Mouse (Mus musculus) activated CD4-positive, CD25-positive, alpha-beta regulatory T cell, adult 4 months (primary cell): ENCODE data around the gene Tnrc6b. TPM values are rescaled to one million over a fixed set of nuclear protein-coding genes. Genes with fewer than 3 reads are reported as not detected.

Experiments
- ATAC-seq: one replicate; pipeline ENCODE4 v1.8.0; 2017
- polyA plus RNA-seq, 2 experiments: library from polyadenylated mRNA; unstranded; fragments of 100-300 nt; shearing (Covaris generic); gene quantifications; one replicate each; pipeline ENCODE4 v1.2.1; 2017

The Tnrc6b gene
- polyA plus RNA-seq, 2 experiments from 2014 or later: 35.6 to 58.6 TPM

DNA sequence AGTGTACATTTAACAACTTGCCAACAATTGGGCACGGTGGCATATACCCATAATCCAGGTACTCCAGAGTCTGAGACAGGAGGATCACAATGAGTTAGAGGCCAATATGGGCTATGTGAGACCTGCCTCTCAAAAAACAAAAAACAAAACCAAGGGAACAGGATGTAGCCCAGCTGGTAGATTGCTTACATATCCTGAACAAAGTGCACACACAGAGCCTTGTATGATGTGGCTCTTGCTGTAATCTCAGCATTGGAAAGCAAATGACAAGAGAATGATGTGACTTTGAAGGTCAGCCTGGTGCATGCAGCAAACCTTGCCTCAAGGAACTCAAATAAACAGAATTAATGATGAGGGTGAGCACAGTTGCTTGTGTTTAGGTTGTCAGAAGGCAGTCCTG lies 30.7 kb downstream of the Tnrc6b start:
- no peak for ATAC-seq

GRCm38 (mm10) chr15:80742991-80743474 lies 31.9 kb downstream of the Tnrc6b start:
- peak; percentile 30 for ATAC-seq

DNA sequence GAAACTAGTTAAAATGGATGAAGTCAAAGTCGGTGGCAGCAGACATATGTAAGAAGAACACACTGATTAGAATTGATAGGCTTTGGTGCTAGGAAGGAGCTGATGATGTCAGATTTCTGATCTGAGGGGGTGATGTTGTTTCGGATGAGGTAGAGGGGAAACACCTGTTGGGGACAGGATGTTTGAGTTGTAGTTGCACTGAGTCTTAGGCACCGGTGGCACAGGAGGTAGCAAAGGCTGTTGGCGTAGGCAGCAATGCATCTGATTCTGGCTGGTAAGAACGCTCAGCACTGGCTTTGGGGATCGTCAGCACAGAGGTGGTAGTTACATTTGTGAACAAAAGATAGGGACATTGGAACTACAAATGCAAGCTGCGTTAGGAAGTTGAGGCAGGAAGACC lies 32.5 kb downstream of the Tnrc6b start:
- peak; percentile 93 for ATAC-seq

DNA sequence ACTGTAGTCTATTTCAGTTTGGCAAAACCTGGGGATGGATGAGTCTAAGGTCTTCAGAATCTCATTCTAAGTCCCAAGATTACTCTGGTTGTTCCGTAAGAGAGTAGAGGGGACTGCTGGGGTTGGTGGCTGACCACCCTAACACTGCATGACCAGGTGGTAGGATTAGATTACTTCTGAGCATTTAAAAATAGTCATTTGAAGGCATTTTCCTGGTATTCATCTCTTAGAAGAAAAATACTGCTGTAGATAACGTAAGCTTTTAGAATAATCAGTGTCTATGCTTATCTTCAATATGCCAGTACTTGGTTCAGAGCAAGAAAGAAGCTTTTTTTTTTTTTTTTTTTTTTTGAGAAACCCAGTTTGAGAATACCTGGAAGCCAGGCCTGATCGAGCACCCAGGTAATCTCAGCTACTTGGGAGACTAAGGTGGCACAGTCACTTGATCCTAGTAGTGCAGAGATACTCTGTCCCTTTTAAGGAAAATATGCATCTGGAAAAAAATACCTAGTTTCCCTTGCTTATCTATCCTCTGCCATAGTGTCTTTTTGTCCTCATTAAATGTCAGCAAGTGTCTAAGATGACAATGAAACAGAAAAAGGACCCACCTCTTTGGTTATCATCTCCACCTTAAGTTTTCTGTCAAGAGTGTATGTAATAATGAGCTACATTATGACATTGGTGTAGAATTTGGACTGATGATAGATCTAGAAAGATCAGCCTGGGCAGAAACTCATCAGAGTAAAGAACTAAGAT lies 33.7 kb downstream of the Tnrc6b start:
- ATAC-seq: no peak

- no peak for ATAC-seq
These were observed 37.9 kb downstream of the Tnrc6b start for GRCm38 (mm10) chr15:80748979-80749378.

DNA sequence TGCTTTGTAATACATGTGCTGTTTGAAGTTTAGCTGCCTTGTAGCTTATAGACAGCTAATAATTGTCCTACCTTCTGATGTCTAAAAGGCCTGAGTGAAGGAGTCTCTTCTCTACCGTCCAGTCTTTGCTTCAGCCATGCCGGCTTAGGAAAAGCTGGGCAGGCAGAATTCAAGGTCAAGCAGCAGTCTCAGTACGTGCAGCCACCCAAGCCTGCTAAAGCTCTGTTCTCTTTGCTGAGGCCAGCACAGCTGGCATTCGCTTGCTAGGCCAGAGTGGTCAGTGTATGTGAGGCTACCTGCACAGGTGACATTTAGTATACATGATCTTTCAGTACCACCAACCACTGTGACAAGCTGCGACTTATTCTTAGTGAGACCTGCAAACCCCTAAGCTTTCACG lies 42.2 kb downstream of the Tnrc6b start:
- no peak for ATAC-seq

GRCm38 (mm10) chr15:80754103-80754502 lies 43.0 kb downstream of the Tnrc6b start:
- no peak for ATAC-seq

DNA sequence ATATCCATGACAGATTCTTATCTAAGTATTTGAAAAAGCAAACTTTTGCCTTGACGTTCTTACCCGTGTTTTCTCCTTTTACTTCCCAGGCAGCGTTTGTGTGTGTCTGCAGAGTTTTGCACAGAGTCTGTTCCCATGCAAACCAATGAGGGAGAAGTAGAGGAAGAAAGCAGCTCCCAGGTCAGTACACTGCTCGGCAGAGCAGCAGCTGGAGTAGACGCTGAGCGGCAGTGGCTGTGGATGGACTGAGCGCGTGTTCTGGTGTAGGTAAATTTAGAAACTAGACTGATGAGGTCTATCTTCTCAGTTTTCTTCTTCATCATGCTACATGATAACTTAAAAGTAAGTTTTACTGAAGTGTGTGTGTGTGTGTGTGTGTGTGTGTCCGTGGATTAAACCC lies 48.3 kb downstream of the Tnrc6b start:
- ATAC-seq: no peak

- ATAC-seq: no peak
These were observed 49.4 kb downstream of the Tnrc6b start for GRCm38 (mm10) chr15:80760504-80760903.

- no peak for ATAC-seq
These were observed 49.8 kb downstream of the Tnrc6b start for GRCm38 (mm10) chr15:80760935-80761334.

GRCm38 (mm10) chr15:80762621-80763020 lies 51.5 kb downstream of the Tnrc6b start:
- no peak for ATAC-seq

DNA sequence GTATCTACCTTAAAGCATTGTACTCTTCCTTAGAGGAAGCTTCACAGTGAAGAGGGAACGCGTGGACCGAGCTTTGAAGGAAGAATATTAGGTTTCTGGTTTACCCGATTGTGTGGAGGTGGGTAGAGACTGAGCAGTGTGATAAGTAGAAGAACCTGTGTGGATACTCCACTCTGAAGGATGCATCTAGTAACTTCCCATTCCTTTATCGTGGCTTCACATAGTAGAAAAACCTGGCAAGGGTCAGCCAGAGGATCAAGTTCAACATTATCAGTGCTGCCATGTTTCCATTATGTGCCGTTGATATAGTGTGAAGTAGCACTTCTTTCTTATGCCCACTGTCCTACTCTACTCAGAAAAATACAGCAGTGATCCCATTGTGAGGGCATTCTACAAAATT lies 53.6 kb downstream of the Tnrc6b start:
- ATAC-seq: no peak

- ATAC-seq: no peak
These were observed 54.3 kb downstream of the Tnrc6b start for GRCm38 (mm10) chr15:80765381-80765780.

DNA sequence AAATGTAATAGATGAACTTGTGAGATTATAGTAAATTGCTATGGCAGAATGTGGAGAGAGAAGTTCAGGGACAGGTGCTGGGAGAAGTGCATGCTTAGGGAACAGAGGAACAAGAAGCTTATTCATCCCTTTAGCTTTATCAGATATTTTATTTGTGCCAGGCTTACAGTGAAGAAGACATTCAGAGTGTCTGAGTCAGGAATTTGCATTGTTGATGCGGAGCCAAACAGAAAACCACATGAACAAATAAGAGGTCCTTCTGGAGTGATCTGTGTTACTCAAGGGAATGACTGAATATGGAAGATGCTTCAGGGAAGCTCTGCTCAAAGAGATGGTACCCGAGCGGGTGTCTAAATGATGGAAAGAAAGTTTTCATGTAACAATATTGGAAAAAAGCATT lies 57.1 kb downstream of the Tnrc6b start:
- ATAC-seq: no peak

- ATAC-seq: no peak
These were observed 60.9 kb downstream of the Tnrc6b start for GRCm38 (mm10) chr15:80771926-80772441.

- ATAC-seq: no peak
These were observed 63.6 kb downstream of the Tnrc6b start for GRCm38 (mm10) chr15:80774666-80775065.

- ATAC-seq: no peak
These were observed 67.9 kb downstream of the Tnrc6b start for GRCm38 (mm10) chr15:80779006-80779405.

DNA sequence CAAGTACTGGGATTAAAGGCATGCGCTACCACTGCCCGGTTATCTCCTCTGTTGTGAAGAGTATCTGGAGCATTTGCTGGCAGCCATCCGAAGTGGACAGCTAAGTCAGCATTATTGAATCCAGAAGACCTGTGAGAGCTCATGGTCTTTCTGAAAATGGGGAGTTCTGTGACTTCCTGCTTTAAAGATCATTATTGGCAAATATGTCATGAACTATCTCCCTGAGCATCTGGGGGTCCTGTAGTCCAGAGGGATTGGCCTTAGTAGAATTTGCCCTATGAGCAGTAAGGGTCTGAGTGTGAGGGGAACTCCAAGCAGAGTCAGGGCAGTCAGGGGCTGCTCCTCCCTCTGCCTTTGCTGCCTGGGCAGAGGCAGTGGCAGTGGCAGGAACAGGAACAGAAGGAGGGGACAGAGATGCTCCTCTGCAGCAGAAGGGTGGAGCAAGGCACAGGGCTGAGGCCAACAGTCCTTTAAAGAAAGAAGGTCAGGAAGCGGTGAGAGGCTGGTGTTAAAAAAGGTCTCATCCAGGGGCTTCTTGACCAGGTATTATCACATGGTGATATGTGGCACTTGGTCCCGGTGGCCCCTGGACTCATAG lies 69.1 kb downstream of the Tnrc6b start:
- ATAC-seq: peak; percentile 14

DNA sequence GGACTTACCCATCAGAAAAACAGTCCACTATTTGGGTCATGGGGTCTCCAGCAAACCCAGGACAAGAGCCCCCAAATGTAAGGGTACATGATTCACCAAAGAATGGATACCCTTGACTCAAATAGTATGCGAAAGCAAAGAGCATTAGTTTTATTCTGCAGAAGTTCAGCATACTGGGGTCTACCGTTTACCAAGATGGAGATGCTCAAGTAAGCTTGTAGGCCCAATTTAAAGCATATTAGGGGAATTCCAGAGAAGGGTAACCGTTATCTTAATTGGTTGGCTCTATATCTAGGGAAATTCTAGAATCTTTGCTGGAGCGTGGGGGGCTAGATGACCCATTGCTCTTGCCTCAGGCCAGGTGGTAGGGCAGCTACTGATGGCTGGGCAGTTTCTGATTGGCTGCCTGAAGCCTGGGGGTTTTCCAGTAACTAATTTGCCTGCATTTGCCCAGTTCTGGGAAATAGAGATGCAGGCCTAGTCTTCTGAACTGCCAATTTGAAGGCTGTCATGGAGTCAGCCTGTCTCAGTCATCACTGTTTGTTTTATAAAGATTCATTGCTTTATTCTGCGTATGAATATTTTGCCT lies 70.2 kb downstream of the Tnrc6b start:
- no peak for ATAC-seq

DNA sequence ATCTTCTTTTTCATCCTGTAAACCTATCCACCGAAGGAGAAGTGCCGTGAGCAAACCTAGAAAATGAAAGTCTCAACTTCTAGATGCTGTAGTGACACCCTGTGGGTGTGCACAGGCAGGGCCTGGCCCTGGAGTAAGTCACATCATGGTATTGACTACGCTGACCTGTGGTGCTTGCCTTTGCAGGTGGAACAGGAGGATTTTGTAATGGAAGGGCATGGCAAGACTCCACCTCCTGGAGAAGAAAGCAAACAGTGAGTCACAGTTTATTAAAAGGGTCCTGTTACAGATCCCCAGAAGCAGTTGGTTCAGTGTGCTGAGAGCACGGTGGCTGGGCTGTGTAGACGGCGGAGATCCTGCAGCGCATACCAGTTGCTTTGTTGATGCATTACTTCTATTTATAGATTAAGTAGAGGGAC lies 73.4 kb downstream of the Tnrc6b start:
- peak; percentile 35 for ATAC-seq

GRCm38 (mm10) chr15:80785699-80786098 lies 74.6 kb downstream of the Tnrc6b start:
- no peak for ATAC-seq

GRCm38 (mm10) chr15:80787746-80788145 lies 76.6 kb downstream of the Tnrc6b start:
- no peak for ATAC-seq

- no peak for ATAC-seq
These were observed 81.4 kb downstream of the Tnrc6b start for GRCm38 (mm10) chr15:80792556-80792955.

DNA sequence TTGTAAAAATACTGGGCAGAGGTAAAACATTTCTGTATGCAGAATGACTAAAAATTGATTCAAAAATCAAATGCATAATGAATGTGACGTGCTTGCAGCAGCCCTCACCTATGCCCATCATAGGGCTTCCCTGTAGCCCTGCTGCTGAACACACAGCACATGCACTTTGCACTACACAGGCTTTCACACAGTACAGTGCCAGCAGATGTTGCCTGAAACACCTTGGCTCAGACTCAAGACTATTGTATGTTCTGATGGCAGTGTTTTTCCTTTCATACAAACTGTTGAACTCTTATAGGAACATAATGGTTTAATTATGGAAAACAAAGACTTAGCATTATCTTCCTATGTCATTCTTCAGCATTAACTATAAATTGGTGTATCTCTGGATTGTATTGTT lies 84.0 kb downstream of the Tnrc6b start:
- no peak for ATAC-seq
